Mouse (Mus musculus): ENCODE measurements around the gene Tmem100.

Tmem100 gene

GRCm38 (mm10) chr11:90007791-90008531 lies 22.2 kb upstream of the Tmem100 start:
- in situ Hi-C loops (cut with MboI; ENCODE audit: low sequenced_read_pairs): no loop called here

GRCm38 (mm10) chr11:90013657-90014056 lies 16.5 kb upstream of the Tmem100 start:
- in situ Hi-C loops (cut with MboI; ENCODE audit: low sequenced_read_pairs): no loop called here

- in situ Hi-C loops (cut with MboI; ENCODE audit: low sequenced_read_pairs): no loop called here
Measured at GRCm38 (mm10) chr11:90015281-90015680, 14.9 kb upstream of the Tmem100 start.

- in situ Hi-C loops (cut with MboI; ENCODE audit: low sequenced_read_pairs): no loop called here
Measured at GRCm38 (mm10) chr11:90019161-90019560, 11.0 kb upstream of the Tmem100 start.

- in situ Hi-C loops (cut with MboI; ENCODE audit: low sequenced_read_pairs): no loop called here
Measured at GRCm38 (mm10) chr11:90025891-90026801, 4.0 kb upstream of the Tmem100 start.

GRCm38 (mm10) chr11:90026802-90027174 lies 3.4 kb upstream of the Tmem100 start:
- in situ Hi-C loops (cut with MboI; ENCODE audit: low sequenced_read_pairs): no loop called here

- in situ Hi-C loops (cut with MboI; ENCODE audit: low sequenced_read_pairs): no loop called here
Measured at GRCm38 (mm10) chr11:90027216-90027615, 2.9 kb upstream of the Tmem100 start.

GRCm38 (mm10) chr11:90028746-90029145 lies 1.4 kb upstream of the Tmem100 start:
- in situ Hi-C loops (cut with MboI; ENCODE audit: low sequenced_read_pairs): no loop called here

GRCm38 (mm10) chr11:90029354-90029753 lies 794 bp upstream of the Tmem100 start:
- in situ Hi-C loops (cut with MboI; ENCODE audit: low sequenced_read_pairs): no loop called here

- in situ Hi-C loops (cut with MboI; ENCODE audit: low sequenced_read_pairs): no loop called here
Measured at GRCm38 (mm10) chr11:90030557-90030956, 409 bp downstream of the Tmem100 start.

- in situ Hi-C loops (cut with MboI; ENCODE audit: low sequenced_read_pairs): no loop called here
Measured at GRCm38 (mm10) chr11:90031076-90031475, 928 bp downstream of the Tmem100 start.

- in situ Hi-C loops (cut with MboI; ENCODE audit: low sequenced_read_pairs): no loop called here
Measured at GRCm38 (mm10) chr11:90032807-90033206, 2.7 kb downstream of the Tmem100 start.

GRCm38 (mm10) chr11:90033442-90033841 lies 3.3 kb downstream of the Tmem100 start:
- in situ Hi-C loops (cut with MboI; ENCODE audit: low sequenced_read_pairs): no loop called here

GRCm38 (mm10) chr11:90034646-90035045 lies 4.5 kb downstream of the Tmem100 start:
- in situ Hi-C loops (cut with MboI; ENCODE audit: low sequenced_read_pairs): no loop called here

- in situ Hi-C loops (cut with MboI; ENCODE audit: low sequenced_read_pairs): no loop called here
Measured at GRCm38 (mm10) chr11:90035532-90035931, 5.4 kb downstream of the Tmem100 start.

- in situ Hi-C loops (cut with MboI; ENCODE audit: low sequenced_read_pairs): no loop called here
Measured at GRCm38 (mm10) chr11:90036416-90036815, 6.3 kb downstream of the Tmem100 start.

GRCm38 (mm10) chr11:90038022-90038421 lies 7.9 kb downstream of the Tmem100 start:
- in situ Hi-C loops (cut with MboI; ENCODE audit: low sequenced_read_pairs): no loop called here

GRCm38 (mm10) chr11:90044459-90044858 lies 14.3 kb downstream of the Tmem100 start:
- in situ Hi-C loops (cut with MboI; ENCODE audit: low sequenced_read_pairs): no loop called here

- in situ Hi-C loops (cut with MboI; ENCODE audit: low sequenced_read_pairs): no loop called here
Measured at GRCm38 (mm10) chr11:90046211-90046610, 16.1 kb downstream of the Tmem100 start.

- in situ Hi-C loops (cut with MboI; ENCODE audit: low sequenced_read_pairs): no loop called here
Measured at GRCm38 (mm10) chr11:90047271-90047670, 17.1 kb downstream of the Tmem100 start.

- in situ Hi-C loops (cut with MboI; ENCODE audit: low sequenced_read_pairs): no loop called here
Measured at GRCm38 (mm10) chr11:90050016-90050415, 19.9 kb downstream of the Tmem100 start.

- in situ Hi-C loops (cut with MboI; ENCODE audit: low sequenced_read_pairs): no loop called here
Measured at GRCm38 (mm10) chr11:90052785-90053184, 22.6 kb downstream of the Tmem100 start.
